Mouse (Mus musculus) naive thymus-derived CD4-positive, alpha-beta T cell, adult 5 months (primary cell): Measurements from ENCODE around the gene Mast4. TPM values are rescaled to one million over a fixed set of nuclear protein-coding genes. Genes with fewer than 3 reads are reported as not detected.

ENCODE experiments used
- polyA plus RNA-seq: library from polyadenylated mRNA; unstranded; fragments of 100-300 nt; shearing (Covaris generic); gene quantifications from one replicate; pipeline ENCODE4 v1.2.1, GENCODE M21; 2017

Gene Mast4
- polyA plus RNA-seq, result 18.0 TPM

DNA sequence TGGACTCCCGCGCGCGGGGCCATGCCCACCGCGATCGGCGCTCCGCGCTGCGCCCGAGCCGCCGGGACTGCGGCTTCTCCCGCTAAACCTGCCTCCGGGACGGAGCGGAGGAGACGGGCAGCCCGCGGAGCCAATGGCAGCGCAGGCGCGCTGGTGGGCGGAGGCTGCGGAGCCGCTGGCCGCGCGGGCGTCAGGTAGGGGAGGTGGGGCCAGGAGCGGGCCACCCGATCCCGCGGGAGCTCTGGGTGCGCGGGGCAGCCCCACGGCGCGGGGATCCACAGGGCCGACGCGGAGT lies at the start of gene Mast4:
Mast4 (minus strand) TSS at position 106 of the 295 bp plus-strand sequence.

DNA sequence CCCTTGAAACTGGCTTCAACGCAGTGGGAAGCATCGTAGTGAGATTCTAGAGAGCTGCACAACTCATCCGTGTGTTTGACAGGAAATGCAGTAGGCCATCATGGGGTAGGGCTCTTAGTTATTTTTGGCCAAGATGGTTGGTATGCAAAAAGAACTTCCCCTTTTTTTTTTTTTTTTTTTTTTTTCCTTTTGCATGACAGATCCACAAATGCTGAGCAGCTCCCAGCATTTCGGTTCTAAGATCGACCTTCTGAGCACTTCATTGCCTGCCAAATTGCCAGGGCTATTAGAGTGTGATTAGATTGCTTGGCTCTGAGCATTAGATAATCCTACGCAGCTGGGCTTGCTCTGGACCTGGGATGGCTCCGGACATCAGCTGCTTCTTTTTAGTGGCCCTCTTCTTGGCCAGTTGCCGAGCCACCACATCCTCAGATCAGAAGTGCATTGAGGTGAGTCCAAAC lies 640.9 kb downstream of the Mast4 start, which contains the start of gene Cd180:
Cd180 (plus strand) TSS at position 218 of the 461 bp plus-strand sequence.

